Mouse (Mus musculus) midbrain, postnatal 0 days (tissue): Measurements from ENCODE around the gene Agfg2. TPM values are rescaled to one million over a fixed set of nuclear protein-coding genes. Genes with fewer than 3 reads are reported as not detected.

Experiments
- ATAC-seq: fragments of 200-750 bp; cut with Nextera tagmentation; 2 replicates; pipeline ENCODE4 v1.8.0; 2017; ENCODE audit warnings: moderate number of reproducible peaks, mild to moderate bottlenecking, moderate TSS enrichment, moderate library complexity; ENCODE audit not compliant: low FRiP score
- DNase-seq: peaks from one replicate; pipeline ENCODE4 v3.0.0-alpha.2; 2015; ENCODE audit warnings: low spot score
- H3K27ac ChIP-seq: fragments of 300-500 bp; sonication (generic); 2 replicates; pipeline ENCODE4 v1.5.1; 2014; ENCODE audit warnings: low read depth, mild to moderate bottlenecking, low read length, mixed read lengths
- H3K27me3 ChIP-seq: fragments of 300-500 bp; sonication (generic); 2 replicates; pipeline ENCODE4 v1.6.1; 2014; ENCODE audit warnings: low read length, control low read depth, mixed read lengths; ENCODE audit not compliant: insufficient read depth
- H3K36me3 ChIP-seq: fragments of 300-500 bp; sonication (generic); 2 replicates; pipeline ENCODE4 v1.6.1; 2014; ENCODE audit warnings: low read length, control low read depth, mixed read lengths; ENCODE audit not compliant: insufficient read depth
- H3K4me1 ChIP-seq: fragments of 300-500 bp; sonication (generic); 2 replicates; pipeline ENCODE4 v1.6.1; 2014; ENCODE audit warnings: mild to moderate bottlenecking, control low read depth, antibody characterized with exemption, low read length, mixed read lengths; ENCODE audit not compliant: insufficient read depth
- H3K4me2 ChIP-seq: fragments of 300-500 bp; sonication (generic); 2 replicates; pipeline ENCODE4 v1.6.1; 2014; ENCODE audit warnings: low read depth, mild to moderate bottlenecking, low read length, mixed read lengths; ENCODE audit not compliant: poor library complexity, severe bottlenecking
- H3K4me3 ChIP-seq: fragments of 300-500 bp; sonication (generic); 2 replicates; pipeline ENCODE4 v1.5.1; 2014; ENCODE audit warnings: low read depth, mild to moderate bottlenecking, low read length, moderate library complexity
- H3K9ac ChIP-seq: fragments of 300-500 bp; sonication (generic); replicated peaks from 2 replicates; pipeline ENCODE4 v1.6.1; 2014; ENCODE audit warnings: mild to moderate bottlenecking, low read length, moderate library complexity, mixed read lengths; ENCODE audit not compliant: poor library complexity, severe bottlenecking
- H3K9me3 ChIP-seq: fragments of 300-500 bp; sonication (generic); 2 replicates; pipeline ENCODE4 v1.6.1; 2016; ENCODE audit warnings: low read length, control low read depth
- CTCF ChIP-seq: IDR thresholded peaks from 2 replicates; pipeline ENCODE4 v1.5.1; 2016; ENCODE audit warnings: antibody characterized with exemption, mild to moderate bottlenecking
- WGBS: fragments of 180-500 bp; shearing (Covaris S2); extraction: QIAGEN DNeasy Blood & Tissue Kit; methylation state at CpG from one replicate; pipeline ENCODE4 v1.1.7; 2014; 5-methylcytosine and 5-hydroxymethylcytosine counted together
- polyA plus RNA-seq: library from polyadenylated mRNA; unstranded; fragments of >200 nt; fragmentation: Nextera tagmentation; extraction: Ambion mirVana; gene quantifications from 2 replicates; pipeline ENCODE4 v1.2.1, GENCODE M21; 2015
- total RNA-seq: library from RNA; depleted of rRNA; stranded (reverse); fragments of >200 nt; gene quantifications from 2 replicates; pipeline ENCODE4 v1.2.3, GENCODE M21; 2014

Gene Agfg2
- total and polyA plus RNA-seq, 2 experiments from 2014 or later = 15.5 to 28.1 TPM

- ATAC-seq = no peak
- H3K9ac ChIP-seq = no peak overlapping the region
- H3K4me3 ChIP-seq = no peak overlapping the region
- no peaks in the 10 kb centered on the region for H3K27me3 ChIP-seq
- H3K4me2 ChIP-seq = no peak overlapping the region
- no peak for TF ChIP-seq CTCF
- no peaks in the 10 kb centered on the region for H3K36me3 ChIP-seq
- H3K4me1 ChIP-seq = no peaks in the 10 kb centered on the region
- no peak overlapping the region for H3K27ac ChIP-seq
- no peak for DNase-seq
- H3K9me3 ChIP-seq = no peaks in the 10 kb centered on the region
- 67% methylated on average over 2 of the region's 2 CpGs for WGBS
Observed at GRCm38 (mm10) chr5:137699850-137700249, 15.3 kb upstream of the Agfg2 start.

- no peaks in the 10 kb centered on the region for H3K4me1 ChIP-seq
- DNase-seq = no peak
- H3K9ac ChIP-seq = no peak overlapping the region
- TF ChIP-seq CTCF = no peak
- no peak overlapping the region for H3K27ac ChIP-seq
- ATAC-seq = no peak
- no peaks in the 10 kb centered on the region for H3K36me3 ChIP-seq
- H3K4me2 ChIP-seq = no peak overlapping the region
- no peak overlapping the region for H3K4me3 ChIP-seq
- WGBS = 82% methylated on average over 3 of the region's 3 CpGs
- H3K9me3 ChIP-seq = no peaks in the 10 kb centered on the region
- no peaks in the 10 kb centered on the region for H3K27me3 ChIP-seq
Observed at GRCm38 (mm10) chr5:137699080-137699479, 14.6 kb upstream of the Agfg2 start.

- Histone ChIP-seq H3K4me2 (no peak overlapping the region), H3K27me3 (no peaks in the 10 kb centered on the region), H3K9me3 (no peaks in the 10 kb centered on the region), H3K4me3 (no peak overlapping the region), H3K27ac (no peak overlapping the region), H3K9ac (no peak overlapping the region), H3K4me1 (no peaks in the 10 kb centered on the region), H3K36me3 (no peaks in the 10 kb centered on the region)
- no peak for TF ChIP-seq CTCF
- 88% methylated on average over 4 of the region's 4 CpGs for WGBS
- ATAC-seq = no peak
- DNase-seq = no peak
Observed at GRCm38 (mm10) chr5:137695930-137696329, 11.4 kb upstream of the Agfg2 start.

DNA sequence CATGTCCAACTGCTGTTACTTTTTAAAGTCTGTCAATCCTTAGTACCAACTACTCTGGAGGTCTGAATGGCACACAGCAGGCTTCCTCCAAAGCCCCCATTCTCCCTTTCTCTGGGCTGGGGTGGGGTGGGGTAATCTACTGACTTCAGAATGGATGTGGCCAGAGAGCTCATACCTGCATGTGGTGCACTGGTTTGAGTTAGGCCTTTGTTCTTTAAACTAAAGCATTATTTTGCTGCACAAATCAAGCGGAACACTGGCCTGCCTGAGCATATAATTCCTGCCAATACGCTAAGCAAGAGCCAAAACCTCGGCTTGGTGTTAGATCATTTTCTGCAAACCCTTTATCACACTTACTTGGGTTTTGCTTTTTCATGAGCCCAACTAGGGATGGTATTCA lies 10.3 kb upstream of the Agfg2 start:
- no peaks in the 10 kb centered on the region for H3K36me3 ChIP-seq
- H3K4me3 ChIP-seq = no peak overlapping the region
- H3K4me1 ChIP-seq = no peaks in the 10 kb centered on the region
- no peak for ATAC-seq
- WGBS = 25% methylated on average over 3 of the region's 3 CpGs
- TF ChIP-seq CTCF = no peak
- DNase-seq = no peak
- no peak overlapping the region for H3K4me2 ChIP-seq
- no peaks in the 10 kb centered on the region for H3K9me3 ChIP-seq
- H3K27ac ChIP-seq = no peak overlapping the region
- H3K9ac ChIP-seq = no peak overlapping the region
- no peaks in the 10 kb centered on the region for H3K27me3 ChIP-seq

DNA sequence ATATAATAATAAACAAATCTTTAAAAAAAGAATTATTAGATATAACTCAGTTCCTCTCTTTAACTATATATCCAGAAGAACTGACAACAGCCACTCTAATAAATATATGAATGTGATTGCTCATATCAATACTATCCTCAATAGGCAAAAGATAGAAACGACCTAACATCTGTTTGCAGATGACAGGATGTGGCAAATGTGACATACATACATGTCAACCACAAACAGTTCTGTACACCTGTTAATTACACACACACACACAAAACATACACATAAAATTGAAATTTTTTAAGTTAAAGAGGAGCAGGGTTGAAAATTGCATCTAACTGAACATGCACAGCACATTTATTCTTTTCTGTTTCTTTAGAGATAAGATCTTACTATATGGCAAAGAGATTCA lies 7.4 kb upstream of the Agfg2 start:
- DNase-seq (no peak), ATAC-seq (no peak)
- no peak overlapping the region for H3K4me3 ChIP-seq
- WGBS = 74% methylated on average over 1 of the region's 1 CpGs
- H3K4me1 ChIP-seq = no peaks in the 10 kb centered on the region
- no peak overlapping the region for H3K27ac ChIP-seq
- H3K27me3 ChIP-seq = no peaks in the 10 kb centered on the region
- no peaks in the 10 kb centered on the region for H3K36me3 ChIP-seq
- H3K4me2 ChIP-seq = no peak overlapping the region
- H3K9me3 ChIP-seq = no peaks in the 10 kb centered on the region
- H3K9ac ChIP-seq = no peak overlapping the region
- TF ChIP-seq CTCF = no peak

DNA sequence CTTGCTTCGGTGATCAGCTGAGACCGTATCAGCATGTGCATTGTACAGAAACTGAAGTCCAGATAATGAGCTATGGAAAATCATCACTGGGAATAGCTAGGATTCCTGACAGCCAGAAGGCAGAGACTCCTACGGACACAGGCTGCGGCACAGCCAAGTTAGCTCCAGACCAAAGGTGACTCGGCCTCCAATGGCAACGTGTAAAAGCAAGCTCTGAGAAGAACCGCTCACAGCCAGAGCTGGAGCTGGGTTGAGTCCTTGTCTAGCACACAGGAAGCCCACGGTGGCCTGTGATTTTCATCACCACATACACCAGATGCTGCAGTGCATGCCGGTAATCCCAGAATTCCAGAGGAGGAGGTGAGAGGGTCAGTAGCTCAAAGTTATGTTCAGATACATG lies 6.0 kb upstream of the Agfg2 start:
- TF ChIP-seq CTCF = no peak
- Histone ChIP-seq H3K27me3 (no peaks in the 10 kb centered on the region), H3K27ac (no peak overlapping the region), H3K4me3 (no peak overlapping the region), H3K9me3 (no peaks in the 10 kb centered on the region), H3K36me3 (no peaks in the 10 kb centered on the region), H3K4me1 (no peaks in the 10 kb centered on the region), H3K4me2 (no peak overlapping the region), H3K9ac (no peak overlapping the region)
- ATAC-seq (no peak), DNase-seq (no peak)
- WGBS = 67% methylated on average over 9 of the region's 9 CpGs
